ENCODE assay signal across 20 mouse cellular contexts in the genomic region with DNA sequence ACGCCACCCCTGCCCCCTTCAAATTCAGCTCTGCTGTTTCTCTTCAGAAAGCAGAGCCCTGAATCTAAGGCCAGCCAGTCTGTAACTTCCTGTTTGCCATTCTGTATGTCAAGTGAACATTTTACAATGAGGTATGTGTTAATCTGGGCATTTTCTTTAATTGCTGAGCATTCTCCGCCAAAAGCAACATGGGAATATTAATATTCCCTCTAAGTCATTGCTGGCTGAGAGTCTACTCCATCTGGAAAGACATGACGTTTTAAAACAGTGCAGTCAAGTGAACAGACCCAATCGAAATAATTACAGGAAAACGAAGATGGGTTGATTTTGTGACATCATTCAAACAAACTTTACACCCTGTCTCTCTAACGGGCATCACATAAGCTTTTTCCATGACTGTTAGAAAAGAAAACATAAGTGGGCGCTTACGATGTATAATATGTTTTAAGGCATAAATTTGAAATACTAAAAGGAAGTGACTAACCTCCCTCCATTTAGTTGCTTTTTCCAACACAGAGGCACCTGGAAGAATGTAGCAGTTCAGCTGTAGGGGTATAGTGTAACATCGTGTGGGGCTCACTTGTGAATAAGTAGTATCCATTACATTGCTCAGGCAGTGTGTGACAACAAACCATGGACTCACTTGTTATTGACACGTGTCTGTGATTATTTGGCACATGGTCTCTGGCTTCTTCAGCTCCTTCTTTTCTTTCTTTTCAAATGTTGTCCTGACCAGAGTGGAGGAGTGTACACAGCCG. TPM values are rescaled to one million over a fixed set of nuclear protein-coding genes. Genes with fewer than 3 reads are reported as not detected.
DNase-seq lines count a peak whose midpoint lies in the region; ATAC-seq and TF ChIP-seq lines count a peak whose summit lies in the region.
"Had no signal": no experiment of that assay in that cellular context is flagged by ENCODE, and none has a peak within 500 bp of the region (broad histone marks: within the 10 kb centered on the region; RNA-seq: fewer than 3 reads in every experiment).

No protein-coding gene starts in this region.

- TF ChIP-seq CTCF in lung, postnatal 0 days (IDR thresholded peaks at IDR 0.05): no peak

- peak; percentile 55; the same call in 1 of the 2 replicates for ATAC-seq in forebrain, embryonic 13.5 days
- no peak for ATAC-seq in forebrain, embryonic 12.5 days (ENCODE audit: low FRiP score)
- no peak for ATAC-seq in heart, embryonic 12.5 days (ENCODE audit: insufficient number of reproducible peaks, low FRiP score)
- ATAC-seq in limb, embryonic 13.5 days (ENCODE audit: low FRiP score, low read depth): 0 out of 2 replicates have a peak, but pooled peaks have one; percentile 51
- no peak for ATAC-seq in lung, postnatal 0 days

- H3K9ac ChIP-seq in forebrain, embryonic 13.5 days: no peak overlapping the region
- H3K9ac ChIP-seq in forebrain, embryonic 12.5 days: no peak overlapping the region
- H3K9ac ChIP-seq in heart, embryonic 12.5 days: no peak overlapping the region
- no peak overlapping the region for H3K9ac ChIP-seq in limb, embryonic 13.5 days
- H3K9ac ChIP-seq in lung, postnatal 0 days (replicated peaks; ENCODE audit: low read depth): no peak overlapping the region
- H3K9ac ChIP-seq: embryonic facial prominence, embryonic 12.5 days; heart, embryonic 13.5 days; hindbrain, embryonic 15.5 days had no signal

- WGBS in forebrain, embryonic 13.5 days: 77% methylated on average over 11 of the region's 11 CpGs
- 75% methylated on average over 11 of the region's 11 CpGs for WGBS in forebrain, embryonic 12.5 days
- 82% methylated on average over 11 of the region's 11 CpGs for WGBS in heart, embryonic 12.5 days
- WGBS in limb, embryonic 13.5 days: 72% methylated on average over 11 of the region's 11 CpGs
- WGBS in lung, postnatal 0 days: 82% methylated on average over 11 of the region's 11 CpGs

- H3K4me1 ChIP-seq in forebrain, embryonic 13.5 days: 0 out of 2 replicates have a peak, but pooled peaks cover 6% of the 10 kb centered on the region
- H3K4me1 ChIP-seq in forebrain, embryonic 12.5 days: no peaks in the 10 kb centered on the region; the same call in none of the 2 replicates
- 0 out of 2 replicates have a peak, but pooled peaks cover 8% of the 10 kb centered on the region for H3K4me1 ChIP-seq in heart, embryonic 12.5 days (replicated peaks)
- peaks cover 37% of the 10 kb centered on the region for H3K4me1 ChIP-seq in limb, embryonic 13.5 days
- no peaks in the 10 kb centered on the region for H3K4me1 ChIP-seq in lung, postnatal 0 days (ENCODE audit: insufficient read depth, low read depth, low read length)
- H3K4me1 ChIP-seq: heart, embryonic 13.5 days; hindbrain, embryonic 15.5 days had no signal

- no peaks in the 10 kb centered on the region for H3K27me3 ChIP-seq in forebrain, embryonic 13.5 days
- no peaks in the 10 kb centered on the region for H3K27me3 ChIP-seq in forebrain, embryonic 12.5 days
- no peaks in the 10 kb centered on the region for H3K27me3 ChIP-seq in heart, embryonic 12.5 days (replicated peaks)
- H3K27me3 ChIP-seq in limb, embryonic 13.5 days: no peaks in the 10 kb centered on the region
- no peaks in the 10 kb centered on the region for H3K27me3 ChIP-seq in lung, postnatal 0 days (replicated peaks; ENCODE audit: insufficient read depth, low read length)
- H3K27me3 ChIP-seq: embryonic facial prominence, embryonic 12.5 days; heart, embryonic 13.5 days; hindbrain, embryonic 15.5 days had no signal

- no peaks in the 10 kb centered on the region for H3K9me3 ChIP-seq in forebrain, embryonic 13.5 days (replicated peaks)
- H3K9me3 ChIP-seq in forebrain, embryonic 12.5 days: no peaks in the 10 kb centered on the region
- no peaks in the 10 kb centered on the region for H3K9me3 ChIP-seq in heart, embryonic 12.5 days (replicated peaks)
- H3K9me3 ChIP-seq in limb, embryonic 13.5 days: no peaks in the 10 kb centered on the region
- no peaks in the 10 kb centered on the region for H3K9me3 ChIP-seq in lung, postnatal 0 days (ENCODE audit: low read length)
- H3K9me3 ChIP-seq: embryonic facial prominence, embryonic 12.5 days; heart, embryonic 13.5 days; hindbrain, embryonic 15.5 days had no signal

- no peak overlapping the region for H3K27ac ChIP-seq in forebrain, embryonic 13.5 days
- H3K27ac ChIP-seq in forebrain, embryonic 12.5 days: no peak overlapping the region
- H3K27ac ChIP-seq in heart, embryonic 12.5 days (ENCODE audit: poor library complexity, severe bottlenecking): no peak overlapping the region
- peak overlapping the region; percentile 67; the same call in 1 of the 2 replicates for H3K27ac ChIP-seq in limb, embryonic 13.5 days
- no peak overlapping the region for H3K27ac ChIP-seq in lung, postnatal 0 days (ENCODE audit: low read length)
- H3K27ac ChIP-seq: embryonic facial prominence, embryonic 12.5 days; heart, embryonic 13.5 days; hindbrain, embryonic 15.5 days had no signal

- TF ChIP-seq EP300 in lung, postnatal 0 days (IDR thresholded peaks at IDR 0.05): no peak

- no peak overlapping the region for H3K4me2 ChIP-seq in forebrain, embryonic 13.5 days
- no peak overlapping the region for H3K4me2 ChIP-seq in forebrain, embryonic 12.5 days
- no peak overlapping the region for H3K4me2 ChIP-seq in heart, embryonic 12.5 days
- no peak overlapping the region for H3K4me2 ChIP-seq in limb, embryonic 13.5 days (replicated peaks)
- no peak overlapping the region for H3K4me2 ChIP-seq in lung, postnatal 0 days (replicated peaks; ENCODE audit: low read depth, low read length)
- H3K4me2 ChIP-seq: embryonic facial prominence, embryonic 12.5 days; heart, embryonic 13.5 days; hindbrain, embryonic 15.5 days had no signal

- peaks cover 74% of the 10 kb centered on the region for H3K36me3 ChIP-seq in forebrain, embryonic 13.5 days (ENCODE audit: poor library complexity, severe bottlenecking)
- H3K36me3 ChIP-seq in forebrain, embryonic 12.5 days (replicated peaks): peaks cover 63% of the 10 kb centered on the region
- peaks cover 43% of the 10 kb centered on the region for H3K36me3 ChIP-seq in heart, embryonic 12.5 days
- H3K36me3 ChIP-seq in limb, embryonic 13.5 days: peaks cover 79% of the 10 kb centered on the region
- no peaks in the 10 kb centered on the region for H3K36me3 ChIP-seq in lung, postnatal 0 days (ENCODE audit: insufficient read depth, low read length)

- H3K4me3 ChIP-seq in forebrain, embryonic 13.5 days: no peak overlapping the region
- no peak overlapping the region for H3K4me3 ChIP-seq in forebrain, embryonic 12.5 days (replicated peaks)
- H3K4me3 ChIP-seq in heart, embryonic 12.5 days: no peak overlapping the region
- H3K4me3 ChIP-seq in limb, embryonic 13.5 days: no peak overlapping the region
- no peak overlapping the region for H3K4me3 ChIP-seq in lung, postnatal 0 days (ENCODE audit: low read depth, low read length)
- H3K4me3 ChIP-seq: embryonic facial prominence, embryonic 12.5 days; heart, embryonic 13.5 days; hindbrain, embryonic 15.5 days had no signal

- DNase-seq in heart, adult 11 months: peak; percentile 62
- no peak for DNase-seq in lung, postnatal 0 days (ENCODE audit: low spot score)
- DNase-seq in layer of hippocampus, adult 9-11 months: no peak
- DNase-seq: adrenal gland, postnatal 10 days; cerebellum, adult 11-12 months; cerebellum, adult 9-10 months; cerebellum, postnatal 25 days; gastrocnemius, postnatal 10 days; heart, postnatal 36 days had no signal

RNA-seq across cellular contexts. Expression of a gene that starts 26.8 kb away (rescaled TPM):
- not detected in 2 replicates for polyA plus RNA-seq in forebrain, embryonic 13.5 days (2015; fragmentation: Nextera tagmentation; extraction: Ambion mirVana)
- not detected in 2 replicates for polyA plus RNA-seq in forebrain, embryonic 12.5 days (2016; fragmentation: Nextera tagmentation; extraction: Ambion mirVana)
- not detected in 2 replicates for polyA plus RNA-seq in heart, embryonic 12.5 days (2016; fragmentation: Nextera tagmentation; extraction: Ambion mirVana)
- not detected in 2 replicates for polyA plus RNA-seq in limb, embryonic 13.5 days (2015; fragmentation: Nextera tagmentation; extraction: Ambion mirVana)
- not detected in 2 replicates for polyA plus RNA-seq in lung, postnatal 0 days (2015; fragmentation: Nextera tagmentation; extraction: Ambion mirVana)
- polyA plus RNA-seq: cortical plate, adult 2 months; embryonic facial prominence, embryonic 12.5 days; gonadal fat pad, adult 2 months; heart, embryonic 13.5 days; heart, postnatal 0 days; hindbrain, embryonic 11.5 days; hindbrain, embryonic 15.5 days had no signal

Comparison
In these comparisons a context has a peak if more than half of its experiments do, and no peak if none do; other contexts are left out.
1. ATAC-seq: peak in forebrain, embryonic 13.5 days (single experiment) and limb, embryonic 13.5 days (single experiment); none in forebrain, embryonic 12.5 days (single experiment), heart, embryonic 12.5 days (single experiment) and lung, postnatal 0 days (single experiment).